Mouse (Mus musculus) embryonic facial prominence, embryonic 15.5 days (tissue): ENCODE results near the gene Sgk1. TPM values are rescaled to one million over a fixed set of nuclear protein-coding genes. Genes with fewer than 3 reads are reported as not detected.

Experiments
- ATAC-seq: fragments of 200-750 bp; cut with Nextera tagmentation; 2 replicates; pipeline ENCODE4 v1.8.0; 2017; ENCODE audit warnings: low read depth, moderate TSS enrichment; ENCODE audit not compliant: insufficient number of reproducible peaks, low FRiP score, low TSS enrichment
- H3K27ac ChIP-seq: fragments of 300-500 bp; sonication (generic); replicated peaks from 2 replicates; pipeline ENCODE4 v1.5.1; 2015; ENCODE audit warnings: mild to moderate bottlenecking, inconsistent platforms
- H3K27me3 ChIP-seq: fragments of 300-500 bp; sonication (generic); 2 replicates; pipeline ENCODE4 v1.6.1; 2015; ENCODE audit warnings: inconsistent platforms
- H3K36me3 ChIP-seq: fragments of 300-500 bp; sonication (generic); 2 replicates; pipeline ENCODE4 v1.6.1; 2015; ENCODE audit warnings: mild to moderate bottlenecking, inconsistent platforms
- H3K4me1 ChIP-seq: fragments of 300-500 bp; sonication (generic); 2 replicates; pipeline ENCODE4 v1.6.1; 2015; ENCODE audit warnings: inconsistent platforms
- H3K4me2 ChIP-seq: fragments of 300-500 bp; sonication (generic); replicated peaks from 2 replicates; pipeline ENCODE4 v1.6.1; 2015; ENCODE audit warnings: mild to moderate bottlenecking, inconsistent platforms
- H3K4me3 ChIP-seq: fragments of 300-500 bp; sonication (generic); replicated peaks from 2 replicates; pipeline ENCODE4 v1.5.1; 2015; ENCODE audit warnings: mild to moderate bottlenecking, inconsistent platforms
- H3K9ac ChIP-seq: fragments of 300-500 bp; sonication (generic); 2 replicates; pipeline ENCODE4 v1.6.1; 2015; ENCODE audit warnings: inconsistent platforms
- H3K9me3 ChIP-seq: fragments of 300-500 bp; sonication (generic); replicated peaks from 2 replicates; pipeline ENCODE4 v1.6.1; 2016; ENCODE audit warnings: inconsistent platforms
- WGBS: fragments of 180-500 bp; shearing (Covaris S2); methylation state at CpG from one replicate; pipeline ENCODE4 v1.1.7; 2015; 5-methylcytosine and 5-hydroxymethylcytosine counted together
- polyA plus RNA-seq: library from polyadenylated mRNA; unstranded; fragments of >200 nt; fragmentation: Nextera tagmentation; extraction: Ambion mirVana; gene quantifications from 2 replicates; pipeline ENCODE4 v1.2.1, GENCODE M21; 2015

Gene Sgk1
- polyA plus RNA-seq, 1 experiment from 2014 or later: 50.1 TPM

GRCm38 (mm10) chr10:21902152-21903140, 20.5 kb downstream of the Sgk1 start:
- no peak overlapping the region for H3K9ac ChIP-seq
- no peak overlapping the region for H3K4me2 ChIP-seq
- H3K27ac ChIP-seq: no peak overlapping the region
- H3K4me1 ChIP-seq: peaks cover 6% of the 10 kb centered on the region; the same call in 1 of the 2 replicates
- no peak for ATAC-seq
- 87% methylated on average over 10 of the region's 10 CpGs for WGBS
- no peaks in the 10 kb centered on the region for H3K36me3 ChIP-seq
- no peak overlapping the region for H3K4me3 ChIP-seq
- H3K27me3 ChIP-seq: no peaks in the 10 kb centered on the region
- H3K9me3 ChIP-seq: no peaks in the 10 kb centered on the region

- H3K4me3 ChIP-seq: no peak overlapping the region
- H3K9me3 ChIP-seq: no peaks in the 10 kb centered on the region
- H3K36me3 ChIP-seq: no peaks in the 10 kb centered on the region
- 57% methylated on average over 2 of the region's 2 CpGs for WGBS
- no peak overlapping the region for H3K4me2 ChIP-seq
- no peaks in the 10 kb centered on the region for H3K27me3 ChIP-seq
- ATAC-seq: no peak
- H3K9ac ChIP-seq: no peak overlapping the region
- no peak overlapping the region for H3K27ac ChIP-seq
- H3K4me1 ChIP-seq: peaks cover 13% of the 10 kb centered on the region; the same call in 1 of the 2 replicates
Observed at GRCm38 (mm10) chr10:21904151-21904550, 22.2 kb downstream of the Sgk1 start.

- H3K27me3 ChIP-seq: no peaks in the 10 kb centered on the region
- no peak for ATAC-seq
- H3K4me1 ChIP-seq: peaks cover 13% of the 10 kb centered on the region; the same call in 1 of the 2 replicates
- no peak overlapping the region for H3K27ac ChIP-seq
- no peak overlapping the region for H3K9ac ChIP-seq
- no peaks in the 10 kb centered on the region for H3K9me3 ChIP-seq
- no peak overlapping the region for H3K4me3 ChIP-seq
- WGBS: 100% methylated on average over 1 of the region's 1 CpGs
- H3K36me3 ChIP-seq: no peaks in the 10 kb centered on the region
- H3K4me2 ChIP-seq: no peak overlapping the region
Observed at GRCm38 (mm10) chr10:21905616-21906015, 23.6 kb downstream of the Sgk1 start.

- no peak overlapping the region for H3K4me3 ChIP-seq
- H3K9me3 ChIP-seq: no peaks in the 10 kb centered on the region
- peaks cover 13% of the 10 kb centered on the region; the same call in 1 of the 2 replicates for H3K4me1 ChIP-seq
- no peaks in the 10 kb centered on the region for H3K36me3 ChIP-seq
- no peak overlapping the region for H3K9ac ChIP-seq
- H3K27ac ChIP-seq: no peak overlapping the region
- ATAC-seq: no peak
- no peaks in the 10 kb centered on the region for H3K27me3 ChIP-seq
- no peak overlapping the region for H3K4me2 ChIP-seq
- WGBS: 17% methylated on average over 5 of the region's 5 CpGs
Observed at GRCm38 (mm10) chr10:21906894-21907446, 25.0 kb downstream of the Sgk1 start.

GRCm38 (mm10) chr10:21907784-21908183, 25.8 kb downstream of the Sgk1 start:
- H3K27ac ChIP-seq: no peak overlapping the region
- H3K9ac ChIP-seq: no peak overlapping the region
- WGBS: 44% methylated on average over 3 of the region's 3 CpGs
- peaks cover 13% of the 10 kb centered on the region; the same call in 1 of the 2 replicates for H3K4me1 ChIP-seq
- no peak overlapping the region for H3K4me3 ChIP-seq
- H3K9me3 ChIP-seq: no peaks in the 10 kb centered on the region
- H3K36me3 ChIP-seq: no peaks in the 10 kb centered on the region
- H3K27me3 ChIP-seq: no peaks in the 10 kb centered on the region
- ATAC-seq: no peak
- no peak overlapping the region for H3K4me2 ChIP-seq

GRCm38 (mm10) chr10:21908686-21909085, 26.7 kb downstream of the Sgk1 start:
- WGBS: 78% methylated on average over 1 of the region's 1 CpGs
- no peak for ATAC-seq
- H3K27me3 ChIP-seq: no peaks in the 10 kb centered on the region
- peaks cover 13% of the 10 kb centered on the region; the same call in 1 of the 2 replicates for H3K4me1 ChIP-seq
- no peak overlapping the region for H3K27ac ChIP-seq
- no peak overlapping the region for H3K4me3 ChIP-seq
- H3K9me3 ChIP-seq: no peaks in the 10 kb centered on the region
- H3K36me3 ChIP-seq: no peaks in the 10 kb centered on the region
- no peak overlapping the region for H3K9ac ChIP-seq
- H3K4me2 ChIP-seq: no peak overlapping the region

- Histone ChIP-seq H3K9ac (no peak overlapping the region), H3K4me1 (peaks cover 13% of the 10 kb centered on the region; the same call in 1 of the 2 replicates), H3K9me3 (no peaks in the 10 kb centered on the region), H3K27ac (no peak overlapping the region), H3K4me3 (no peak overlapping the region), H3K36me3 (no peaks in the 10 kb centered on the region), H3K27me3 (no peaks in the 10 kb centered on the region), H3K4me2 (no peak overlapping the region)
- WGBS: 85% methylated on average over 9 of the region's 9 CpGs
- no peak for ATAC-seq
Observed at GRCm38 (mm10) chr10:21910334-21910733, 28.4 kb downstream of the Sgk1 start.

GRCm38 (mm10) chr10:21911303-21911947, 29.4 kb downstream of the Sgk1 start:
- peaks cover 13% of the 10 kb centered on the region; the same call in 1 of the 2 replicates for H3K4me1 ChIP-seq
- no peak overlapping the region for H3K9ac ChIP-seq
- H3K4me3 ChIP-seq: no peak overlapping the region
- WGBS: 37% methylated on average over 10 of the region's 10 CpGs
- no peaks in the 10 kb centered on the region for H3K36me3 ChIP-seq
- no peak overlapping the region for H3K27ac ChIP-seq
- no peak for ATAC-seq
- H3K9me3 ChIP-seq: no peaks in the 10 kb centered on the region
- H3K4me2 ChIP-seq: no peak overlapping the region
- no peaks in the 10 kb centered on the region for H3K27me3 ChIP-seq

- Histone ChIP-seq H3K27me3 (no peaks in the 10 kb centered on the region), H3K36me3 (no peaks in the 10 kb centered on the region), H3K9ac (no peak overlapping the region), H3K4me1 (no peaks in the 10 kb centered on the region), H3K4me3 (no peak overlapping the region), H3K4me2 (no peak overlapping the region), H3K9me3 (no peaks in the 10 kb centered on the region), H3K27ac (no peak overlapping the region)
- WGBS: 50% methylated on average over 1 of the region's 1 CpGs
- no peak for ATAC-seq
Observed at GRCm38 (mm10) chr10:21914751-21915150, 32.8 kb downstream of the Sgk1 start.

GRCm38 (mm10) chr10:21916301-21917071, 34.5 kb downstream of the Sgk1 start:
- Histone ChIP-seq H3K27me3 (no peaks in the 10 kb centered on the region), H3K9me3 (no peaks in the 10 kb centered on the region), H3K4me2 (no peak overlapping the region), H3K27ac (no peak overlapping the region), H3K4me1 (peaks cover 10% of the 10 kb centered on the region; the same call in 1 of the 2 replicates), H3K9ac (no peak overlapping the region), H3K36me3 (no peaks in the 10 kb centered on the region), H3K4me3 (no peak overlapping the region)
- WGBS: 75% methylated on average over 11 of the region's 11 CpGs
- no peak for ATAC-seq
